Mouse (Mus musculus) forebrain, embryonic 16.5 days (tissue): ENCODE measurements around the gene Rps11. TPM values are rescaled to one million over a fixed set of nuclear protein-coding genes. Genes with fewer than 3 reads are reported as not detected.
"Not testable (repeated sequence)": the region's sequence is repeated elsewhere in the genome, so short reads cannot be mapped to it uniquely, and the experiment has no call there.

Experiments used
- ATAC-seq: fragments of 200-750 bp; cut with Nextera tagmentation; 2 replicates; pipeline ENCODE4 v1.8.0; 2017; ENCODE audit warnings: mild to moderate bottlenecking, moderate library complexity
- H3K27ac ChIP-seq: fragments of 300-500 bp; sonication (generic); 2 replicates; pipeline ENCODE4 v1.5.1; 2014; ENCODE audit warnings: low read length, control low read depth
- H3K27me3 ChIP-seq: fragments of 300-500 bp; sonication (generic); replicated peaks from 2 replicates; pipeline ENCODE4 v1.6.1; 2014; ENCODE audit warnings: low read length; ENCODE audit not compliant: control insufficient read depth, insufficient read depth
- H3K36me3 ChIP-seq: fragments of 300-500 bp; sonication (generic); 2 replicates; pipeline ENCODE4 v1.6.1; 2014; ENCODE audit not compliant: control insufficient read depth, insufficient read depth
- H3K4me1 ChIP-seq: fragments of 300-500 bp; sonication (generic); replicated peaks from 2 replicates; pipeline ENCODE4 v1.6.1; 2014; ENCODE audit warnings: low read length; ENCODE audit not compliant: control insufficient read depth, insufficient read depth
- H3K4me2 ChIP-seq: fragments of 300-500 bp; sonication (generic); 2 replicates; pipeline ENCODE4 v1.6.1; 2014; ENCODE audit warnings: mild to moderate bottlenecking, low read length, control low read depth
- H3K4me3 ChIP-seq: fragments of 300-500 bp; sonication (generic); replicated peaks from 2 replicates; pipeline ENCODE4 v1.5.1; 2014; ENCODE audit warnings: mild to moderate bottlenecking, low read length, control low read depth
- H3K9ac ChIP-seq: fragments of 300-500 bp; sonication (generic); replicated peaks from 2 replicates; pipeline ENCODE4 v1.6.1; 2014; ENCODE audit warnings: low read depth, low read length, control low read depth
- H3K9me3 ChIP-seq: fragments of 300-500 bp; sonication (generic); 2 replicates; pipeline ENCODE4 v1.6.1; 2016; ENCODE audit warnings: low read length; ENCODE audit not compliant: control insufficient read depth
- WGBS: fragments of 180-500 bp; shearing (Covaris S2); extraction: QIAGEN DNeasy Blood & Tissue Kit; methylation state at CpG from one replicate; pipeline ENCODE4 v1.1.7; 2014; 5-methylcytosine and 5-hydroxymethylcytosine counted together
- polyA plus RNA-seq: library from polyadenylated mRNA; unstranded; fragments of >200 nt; fragmentation: Nextera tagmentation; extraction: Ambion mirVana; gene quantifications from 2 replicates; pipeline ENCODE4 v1.2.1, GENCODE M21; 2015

Rps11 gene
- polyA plus RNA-seq = 860 and 958 TPM in 2 replicates

GRCm38 (mm10) chr7:45124224-45125143 is at the start of gene Rps11:
TSS of gene Rps11 (minus strand) at chr7:45124439.
- H3K27me3 ChIP-seq = no peaks in the 10 kb centered on the region
- peak within 1 kb of the TSS; percentile 63 for H3K4me2 ChIP-seq
- H3K27ac ChIP-seq = peak within 1 kb of the TSS; percentile 89
- peaks cover 34% of the 10 kb centered on the region for H3K36me3 ChIP-seq
- ATAC-seq = peak; percentile 81
- peaks cover 45% of the 10 kb centered on the region for H3K4me1 ChIP-seq
- no peaks in the 10 kb centered on the region for H3K9me3 ChIP-seq
- WGBS = under 1% methylated on average over 59 of the region's 59 CpGs
- peak within 1 kb of the TSS; percentile 67 for H3K9ac ChIP-seq
- H3K4me3 ChIP-seq = peak within 1 kb of the TSS; percentile 51

GRCm38 (mm10) chr7:45173772-45174171 is 49.5 kb upstream of the Rps11 start:
- not testable (repeated sequence) for H3K36me3 ChIP-seq, ATAC-seq, H3K9me3 ChIP-seq, H3K4me2 ChIP-seq, H3K27ac ChIP-seq, H3K4me3 ChIP-seq, H3K9ac ChIP-seq
- 65% methylated on average over 1 of the region's 1 CpGs for WGBS
- Histone ChIP-seq H3K27me3 (peaks cover 61% of the 10 kb centered on the region), H3K4me1 (peaks cover 12% of the 10 kb centered on the region)

GRCm38 (mm10) chr7:45172974-45173373 is 48.7 kb upstream of the Rps11 start:
- 57% methylated on average over 7 of the region's 7 CpGs for WGBS
- Histone ChIP-seq H3K9ac (no peak overlapping the region), H3K4me3 (no peak overlapping the region), H3K4me2 (no peak overlapping the region), H3K27me3 (peaks cover 60% of the 10 kb centered on the region), H3K27ac (no peak overlapping the region), H3K9me3 (no peaks in the 10 kb centered on the region), H3K36me3 (0 out of 2 replicates have a peak, but pooled peaks cover 2% of the 10 kb centered on the region), H3K4me1 (peaks cover 20% of the 10 kb centered on the region)
- no peak for ATAC-seq

- Histone ChIP-seq H3K36me3 (0 out of 2 replicates have a peak, but pooled peaks cover 2% of the 10 kb centered on the region), H3K27me3 (peaks cover 57% of the 10 kb centered on the region), H3K9ac (no peak overlapping the region), H3K4me1 (peaks cover 31% of the 10 kb centered on the region), H3K27ac (no peak overlapping the region), H3K9me3 (no peaks in the 10 kb centered on the region), H3K4me2 (no peak overlapping the region), H3K4me3 (no peak overlapping the region)
- no peak for ATAC-seq
- WGBS = 92% methylated on average over 3 of the region's 3 CpGs
These were observed 45.3 kb upstream of the Rps11 start for GRCm38 (mm10) chr7:45169495-45169894.

GRCm38 (mm10) chr7:45168656-45169055 is 44.4 kb upstream of the Rps11 start:
- Histone ChIP-seq H3K27ac (no peak overlapping the region), H3K27me3 (peaks cover 56% of the 10 kb centered on the region), H3K4me2 (peak overlapping the region; percentile 44), H3K4me1 (peaks cover 38% of the 10 kb centered on the region), H3K4me3 (no peak overlapping the region; the same call in 1 of the 2 replicates), H3K9me3 (no peaks in the 10 kb centered on the region), H3K36me3 (0 out of 2 replicates have a peak, but pooled peaks cover 2% of the 10 kb centered on the region), H3K9ac (no peak overlapping the region)
- no peak for ATAC-seq
- 1% methylated on average over 24 of the region's 24 CpGs for WGBS

- ATAC-seq = no peak; the same call in 1 of the 2 replicates
- H3K4me1 ChIP-seq = peaks cover 38% of the 10 kb centered on the region
- H3K4me2 ChIP-seq = peak overlapping the region; percentile 44
- H3K27me3 ChIP-seq = peaks cover 56% of the 10 kb centered on the region
- WGBS = 1% methylated on average over 19 of the region's 19 CpGs
- H3K36me3 ChIP-seq = 0 out of 2 replicates have a peak, but pooled peaks cover 2% of the 10 kb centered on the region
- H3K9me3 ChIP-seq = no peaks in the 10 kb centered on the region
- peak overlapping the region; percentile 22 for H3K4me3 ChIP-seq
- H3K9ac ChIP-seq = peak overlapping the region; percentile 30
- no peak overlapping the region for H3K27ac ChIP-seq
These were observed 43.7 kb upstream of the Rps11 start for GRCm38 (mm10) chr7:45167761-45168445.

- peak overlapping the region; percentile 58 for H3K27ac ChIP-seq
- H3K27me3 ChIP-seq = peaks cover 49% of the 10 kb centered on the region
- no peaks in the 10 kb centered on the region for H3K36me3 ChIP-seq
- peaks cover 44% of the 10 kb centered on the region for H3K4me1 ChIP-seq
- no peak overlapping the region for H3K9ac ChIP-seq
- no peaks in the 10 kb centered on the region for H3K9me3 ChIP-seq
- 16% methylated on average over 10 of the region's 10 CpGs for WGBS
- peak overlapping the region; percentile 44 for H3K4me2 ChIP-seq
- no peak overlapping the region; the same call in 1 of the 2 replicates for H3K4me3 ChIP-seq
- no peak for ATAC-seq
These were observed 42.7 kb upstream of the Rps11 start for GRCm38 (mm10) chr7:45166950-45167401.

- Histone ChIP-seq H3K4me3 (peak overlapping the region; percentile 53; the same call in 1 of the 2 replicates), H3K4me2 (peak overlapping the region; percentile 51)
- WGBS = 37% methylated on average over 11 of the region's 11 CpGs
These were observed 41.5 kb upstream of the Rps11 start for GRCm38 (mm10) chr7:45165701-45166100.

GRCm38 (mm10) chr7:45164833-45165232 is 40.6 kb upstream of the Rps11 start:
- WGBS = 45% methylated on average over 5 of the region's 5 CpGs
- Histone ChIP-seq H3K9ac (peak overlapping the region; percentile 63), H3K4me2 (peak overlapping the region; percentile 51), H3K4me1 (peaks cover 44% of the 10 kb centered on the region), H3K36me3 (no peaks in the 10 kb centered on the region), H3K4me3 (peak overlapping the region; percentile 53), H3K27me3 (peaks cover 46% of the 10 kb centered on the region), H3K9me3 (no peaks in the 10 kb centered on the region), H3K27ac (no peak overlapping the region)
- ATAC-seq = no peak

More at GRCm38 (mm10) chr7:45165701-45166100, 41.5 kb upstream of the Rps11 start:
- Histone ChIP-seq H3K36me3 (no peaks in the 10 kb centered on the region), H3K9ac (peak overlapping the region; percentile 22; the same call in 1 of the 2 replicates), H3K4me1 (peaks cover 44% of the 10 kb centered on the region), H3K27me3 (peaks cover 49% of the 10 kb centered on the region), H3K9me3 (no peaks in the 10 kb centered on the region), H3K27ac (no peak overlapping the region)
- no peak for ATAC-seq
